Mouse (Mus musculus): ENCODE data around the gene Dhdds. TPM values are rescaled to one million over a fixed set of nuclear protein-coding genes. Genes with fewer than 3 reads are reported as not detected.
"Not testable (repeated sequence)": the region's sequence is repeated elsewhere in the genome, so short reads cannot be mapped to it uniquely, and the experiment has no call there.

Gene Dhdds
- total RNA-seq, 2 experiments from 2014 or later = 8.6 to 9.7 TPM

DNA sequence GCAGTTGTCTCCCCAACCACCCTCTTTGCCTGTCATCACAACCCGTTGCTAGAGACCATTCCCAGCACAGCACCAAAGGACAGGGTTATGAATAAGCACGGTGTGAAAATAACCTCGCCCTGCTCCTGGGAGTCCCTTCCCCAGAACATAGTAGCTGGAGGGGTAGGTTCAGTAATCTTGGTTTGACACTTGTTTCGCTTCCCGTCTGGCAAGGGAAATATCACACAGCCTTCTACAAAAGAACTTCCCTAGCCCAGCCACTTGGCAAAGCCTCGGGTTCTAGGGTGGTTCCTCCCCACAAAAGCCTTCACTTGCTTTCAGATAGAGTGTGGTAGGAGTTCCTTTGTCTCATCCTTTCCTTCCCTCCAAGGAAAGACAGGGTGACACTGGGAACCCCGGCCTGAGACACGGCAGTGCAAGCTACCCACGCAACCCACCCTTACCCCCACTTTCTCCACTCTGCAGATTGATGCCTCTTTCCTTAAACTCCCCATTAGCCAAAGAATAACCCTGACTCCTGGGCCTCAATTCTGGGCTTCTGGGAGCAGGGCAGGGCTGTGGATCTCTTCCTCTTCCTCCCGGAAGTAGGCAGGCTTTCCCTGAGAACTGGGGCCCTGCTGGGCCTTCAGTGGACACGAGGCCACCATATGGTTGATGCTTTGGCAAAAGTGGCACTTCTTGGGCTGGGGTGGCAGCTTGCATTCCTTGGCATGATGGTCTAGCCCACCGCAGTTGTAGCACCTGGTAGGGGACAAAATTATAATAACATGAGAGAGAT is 5.1 kb upstream of the Dhdds start:
- no peak for DNase-seq (ENCODE audit: low spot score)

GRCm38 (mm10) chr4:134002903-134003302 is 2.2 kb upstream of the Dhdds start:
- DNase-seq (ENCODE audit: low spot score) = no peak

DNA sequence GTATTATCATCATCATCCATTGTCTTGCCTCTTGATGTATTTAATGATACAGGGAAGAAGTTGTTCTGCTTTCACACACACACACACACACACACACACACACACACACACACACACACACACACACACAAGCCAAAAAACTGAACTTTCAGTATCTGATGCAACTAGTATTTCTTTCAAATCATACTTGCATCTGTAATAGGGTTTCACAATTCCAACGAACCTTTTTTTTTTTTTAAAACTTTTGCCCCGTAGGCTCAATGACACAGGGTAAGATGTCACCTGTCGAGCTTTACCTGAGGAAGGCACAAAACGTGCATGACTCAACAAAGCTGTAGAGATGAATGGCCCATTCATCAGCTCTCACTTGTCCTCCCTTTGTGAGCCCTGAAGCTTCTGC is 1.5 kb upstream of the Dhdds start:
- no peak for DNase-seq (ENCODE audit: low spot score)

DNA sequence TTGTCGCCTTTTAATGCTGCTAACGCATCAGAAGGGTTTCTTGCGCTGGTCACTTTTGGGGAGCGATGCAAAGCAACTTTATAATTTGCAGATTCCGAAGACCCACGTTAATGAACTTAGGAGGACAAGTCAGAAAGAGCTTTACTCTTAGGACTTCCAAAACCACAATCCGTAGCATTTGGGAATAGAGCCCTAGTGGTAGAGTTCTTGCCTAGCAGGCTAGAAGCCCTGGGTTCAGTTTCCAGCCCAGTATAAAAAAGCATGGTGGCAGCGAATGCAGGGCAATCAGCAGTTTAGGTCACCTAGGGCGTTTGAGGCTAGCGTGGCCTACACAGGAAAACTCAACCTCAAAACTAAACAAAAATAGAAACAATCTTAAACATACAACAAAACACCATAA is 992 bp upstream of the Dhdds start:
- DNase-seq (ENCODE audit: low spot score) = no peak

DNA sequence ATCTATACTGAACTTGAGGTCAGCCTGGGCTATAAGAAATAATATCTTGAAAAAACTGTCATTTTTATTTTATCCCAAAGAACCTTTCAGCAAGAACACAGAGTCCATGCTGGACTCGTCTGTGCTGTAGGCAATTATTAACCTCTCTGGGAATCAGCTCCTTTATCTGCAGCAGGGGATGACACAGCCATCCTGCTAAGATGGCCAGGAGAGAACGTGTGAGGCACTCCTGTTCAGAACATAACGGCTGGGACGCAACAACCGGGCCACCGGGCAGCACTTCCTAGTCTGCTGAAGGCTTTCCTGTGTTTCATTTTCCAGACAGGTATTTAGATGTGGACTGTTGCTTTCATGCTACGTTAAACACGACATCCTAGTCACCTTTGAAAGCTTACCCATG is 6.0 kb downstream of the Dhdds start:
- DNase-seq (ENCODE audit: low spot score) = no peak

DNA sequence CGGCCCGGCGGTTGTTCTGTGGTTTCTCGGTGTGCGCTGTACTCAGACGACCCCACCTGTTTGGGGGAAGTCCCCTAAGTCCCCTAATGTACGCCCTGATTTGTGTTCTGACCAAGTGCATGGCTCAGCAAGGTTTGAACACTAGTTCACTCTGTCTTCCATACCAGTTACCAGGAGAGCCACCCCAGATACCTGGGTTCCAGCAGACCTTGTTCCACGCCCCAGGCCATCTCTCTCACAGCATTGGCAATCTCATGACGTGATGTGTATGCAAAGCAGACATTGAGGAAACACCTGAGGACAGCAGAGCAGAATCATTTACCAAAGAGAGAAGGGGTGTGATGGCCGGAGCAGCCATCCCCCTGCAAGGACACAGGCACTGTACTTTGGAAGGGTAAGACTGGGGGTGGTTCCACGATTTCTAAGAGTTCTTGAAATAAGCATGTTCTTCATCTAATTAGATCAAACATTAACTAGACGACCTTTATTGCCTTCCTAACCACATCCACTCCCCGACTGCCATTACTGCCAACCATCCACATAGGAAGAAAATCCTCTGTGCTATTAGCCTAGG is 9.5 kb downstream of the Dhdds start:
- no peak for DNase-seq (ENCODE audit: low spot score)

- no peak for DNase-seq (ENCODE audit: low spot score)
Measured at GRCm38 (mm10) chr4:133990035-133990434, 10.7 kb downstream of the Dhdds start.

- not testable (repeated sequence) for DNase-seq (ENCODE audit: low spot score)
Measured at GRCm38 (mm10) chr4:133988289-133988688, 12.4 kb downstream of the Dhdds start.

DNA sequence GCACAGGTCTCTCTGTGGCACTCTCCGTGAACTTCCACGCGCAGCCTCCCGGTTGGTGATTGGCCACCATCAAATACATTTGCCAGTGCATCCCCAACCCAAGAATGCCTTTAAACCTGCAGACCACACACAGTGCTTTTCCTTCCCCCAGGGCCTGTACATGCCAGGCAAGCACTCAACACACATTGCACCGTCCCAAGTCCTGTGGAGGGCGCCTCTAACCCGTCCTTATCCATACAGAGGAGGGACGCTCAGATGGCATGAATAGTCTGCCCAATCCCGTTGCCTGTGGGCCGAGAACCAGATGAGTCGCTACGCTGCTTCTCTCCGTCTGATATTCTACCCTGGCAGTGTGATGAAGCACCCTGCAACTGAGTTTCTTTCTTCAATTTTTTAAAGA is 17.8 kb downstream of the Dhdds start:
- no peak for DNase-seq (ENCODE audit: low spot score)

DNA sequence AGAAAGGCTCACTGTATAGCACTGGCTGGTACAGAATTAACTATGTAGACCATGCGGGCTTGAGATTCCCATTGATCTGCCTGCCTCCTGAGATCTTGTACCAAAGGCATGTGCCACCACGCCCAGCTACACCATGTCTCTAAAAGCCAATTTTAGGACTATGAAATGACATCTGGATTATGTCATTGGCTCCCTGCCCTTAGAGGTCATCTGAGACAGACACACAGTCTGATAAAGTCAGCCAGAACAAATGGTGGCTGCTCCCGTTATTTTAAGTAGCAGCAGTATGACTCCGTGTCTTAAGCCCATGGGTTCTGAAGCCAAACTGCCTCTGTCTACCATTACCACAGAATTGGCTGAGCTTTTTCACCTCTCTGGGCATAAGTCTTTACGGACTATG is 20.2 kb downstream of the Dhdds start:
- peak; percentile 77 for DNase-seq (ENCODE audit: low spot score)

GRCm38 (mm10) chr4:133978021-133978711 is 22.6 kb downstream of the Dhdds start:
- no peak for DNase-seq (ENCODE audit: low spot score)

DNA sequence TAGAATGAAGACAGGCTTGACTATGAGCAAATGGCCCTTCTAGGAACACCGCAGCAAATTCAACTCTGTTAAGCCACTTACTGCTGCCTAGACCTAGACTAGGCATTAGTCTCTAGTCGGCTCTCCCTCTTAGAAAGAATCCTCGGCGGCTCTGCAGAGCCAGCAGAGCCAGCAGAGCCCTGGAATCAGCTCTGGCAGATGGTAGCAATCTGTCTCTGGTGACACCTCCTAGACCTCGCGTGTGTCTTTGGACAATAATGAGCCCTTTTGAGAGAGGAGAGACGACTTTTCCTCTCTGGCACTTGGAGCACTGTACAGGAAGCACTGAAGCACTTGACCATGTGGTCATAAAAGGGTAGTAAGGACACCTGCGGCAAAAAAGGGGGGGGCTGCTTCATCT is 29.0 kb downstream of the Dhdds start:
- DNase-seq (ENCODE audit: low spot score) = no peak

- DNase-seq (ENCODE audit: low spot score) = no peak
Measured at GRCm38 (mm10) chr4:133970876-133971275, 29.8 kb downstream of the Dhdds start.

DNA sequence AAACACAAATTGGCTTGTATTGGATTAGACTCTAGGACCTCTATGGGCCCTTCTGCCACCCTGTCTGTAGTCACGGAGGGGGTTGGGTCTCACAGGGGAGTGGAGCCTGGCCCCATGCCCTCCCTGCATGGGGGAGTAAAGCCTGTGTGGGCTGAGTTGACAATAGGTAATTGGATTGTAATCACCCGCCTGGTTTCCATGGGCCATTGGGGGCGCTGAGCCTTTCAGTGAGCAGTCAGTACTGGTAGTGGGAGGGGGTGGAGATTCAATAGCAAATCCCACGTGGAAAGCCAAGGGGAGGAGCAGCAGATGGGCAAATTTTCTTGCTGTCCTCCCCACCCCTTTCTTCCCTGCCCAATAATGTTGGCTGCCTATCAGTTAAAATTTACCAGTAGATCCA is 30.5 kb downstream of the Dhdds start:
- DNase-seq (ENCODE audit: low spot score) = no peak

- DNase-seq (ENCODE audit: low spot score) = no peak
Measured at GRCm38 (mm10) chr4:133969114-133969770, 31.5 kb downstream of the Dhdds start.

- DNase-seq (ENCODE audit: low spot score) = peak; percentile 15
Measured at GRCm38 (mm10) chr4:133968150-133968921, 32.4 kb downstream of the Dhdds start, which contains the start of gene Hmgn2. Gene Hmgn2, minus strand, starts transcription at chr4:133968650.

DNA sequence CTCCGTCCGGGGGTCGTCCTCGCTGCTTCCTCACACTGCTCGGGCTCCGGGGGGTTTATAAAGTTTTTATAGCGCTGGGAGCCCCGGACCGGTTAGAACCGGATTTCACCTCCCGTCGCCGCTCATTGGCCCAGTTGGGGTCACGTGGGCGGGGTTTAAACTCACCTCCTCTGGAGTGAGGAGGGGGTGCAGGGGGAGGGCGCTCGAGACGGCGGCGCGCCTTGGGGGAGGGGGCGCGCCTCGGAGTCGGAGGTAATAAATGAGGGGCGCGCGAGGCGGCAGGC is 32.9 kb downstream of the Dhdds start:
- DNase-seq (ENCODE audit: low spot score) = peak; percentile 85

- DNase-seq (ENCODE audit: low spot score) = peak; percentile 98
Measured at GRCm38 (mm10) chr4:133967138-133967865, 33.4 kb downstream of the Dhdds start.

DNA sequence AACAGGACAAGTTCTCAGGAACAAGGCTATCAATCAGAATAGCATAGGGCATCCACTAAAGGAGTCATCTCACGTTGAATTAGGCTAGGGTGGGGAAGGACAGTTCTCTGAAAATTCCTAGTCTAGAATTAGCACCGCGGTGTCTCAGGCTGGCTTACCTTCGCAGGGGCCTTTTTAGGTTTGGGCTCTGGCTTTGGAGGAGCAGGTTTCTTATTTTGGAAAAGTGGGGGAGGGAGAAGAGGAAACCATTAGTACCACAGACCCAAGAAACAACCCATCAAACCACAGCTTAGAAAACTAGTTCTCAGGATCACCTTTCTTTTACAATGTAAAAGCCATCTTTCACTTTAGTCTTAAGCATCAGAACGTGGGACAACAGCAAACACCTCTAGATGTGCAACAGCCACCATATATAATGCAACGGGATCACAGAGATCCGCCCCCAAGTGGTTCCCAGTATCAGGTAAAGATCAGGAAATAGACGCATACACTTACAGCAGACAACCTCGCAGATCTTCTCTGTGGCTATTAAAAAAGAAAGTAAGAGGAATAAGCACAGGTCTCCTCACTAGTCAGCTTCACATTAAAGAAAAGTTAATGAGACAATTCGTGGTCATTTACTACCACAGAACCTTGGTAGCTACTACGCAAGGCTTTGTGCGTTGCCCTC is 34.3 kb downstream of the Dhdds start:
- DNase-seq (ENCODE audit: low spot score) = no peak

DNA sequence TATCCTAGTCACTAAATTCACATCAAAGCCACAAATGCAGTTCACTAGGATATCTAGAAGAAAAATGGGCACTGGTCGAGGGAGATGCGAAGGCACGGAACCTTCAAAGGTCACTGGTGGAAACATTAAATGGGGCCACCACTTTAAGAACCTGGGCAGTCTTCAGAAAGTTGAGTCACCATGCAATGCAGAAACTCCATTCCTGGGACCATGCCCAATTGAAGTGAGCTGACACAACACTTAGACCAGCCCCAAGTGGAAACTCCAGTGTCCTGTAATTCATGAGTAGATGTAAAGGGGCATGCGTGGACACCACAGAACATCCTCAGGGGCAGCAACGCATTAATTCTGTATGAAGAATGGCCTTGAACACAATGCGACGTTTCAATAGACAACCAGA is 38.2 kb downstream of the Dhdds start:
- DNase-seq (ENCODE audit: low spot score) = no peak
